Mouse (Mus musculus) heart, adult 9 months (tissue): ENCODE results near the gene Thap4.
"Not testable (repeated sequence)": the region's sequence is repeated elsewhere in the genome, so short reads cannot be mapped to it uniquely, and the experiment has no call there.

Experiments used
- DNase-seq, 2 experiments: peaks; one replicate each; pipeline ENCODE4 v3.0.0; 2022; ENCODE audit warnings: low spot score in 2 of 2

The Thap4 gene

GRCm38 (mm10) chr1:93754573-93755290, at the start of gene Thap4:
TSS of gene Thap4 (minus strand) at chr1:93754864.
- DNase-seq: peak; percentile 92 to 93

- DNase-seq: peak; percentile 95 to 99
These were observed 49.2 kb upstream of the Thap4 start, which contains the start of gene Ing5 for GRCm38 (mm10) chr1:93803556-93804507. TSS of gene Ing5 (plus strand) at chr1:93803965.

GRCm38 (mm10) chr1:93802771-93803170, 48.1 kb upstream of the Thap4 start:
- DNase-seq: no peak

- DNase-seq: peak; percentile 93 to 95
These were observed 47.1 kb upstream of the Thap4 start, which contains the start of gene Dtymk for GRCm38 (mm10) chr1:93801741-93802238. TSS of gene Dtymk (minus strand) at chr1:93801934.

GRCm38 (mm10) chr1:93800670-93801503, 46.2 kb upstream of the Thap4 start:
- DNase-seq: no peak

GRCm38 (mm10) chr1:93795886-93796285, 41.2 kb upstream of the Thap4 start:
- DNase-seq: no peak

- no peak for DNase-seq
These were observed 39.9 kb upstream of the Thap4 start for GRCm38 (mm10) chr1:93794526-93794925.

- no peak for DNase-seq
These were observed 32.2 kb upstream of the Thap4 start for GRCm38 (mm10) chr1:93786912-93787311.

- no peak for DNase-seq
These were observed 22.0 kb upstream of the Thap4 start for GRCm38 (mm10) chr1:93776686-93777085.

- no peak for DNase-seq
These were observed 15.2 kb upstream of the Thap4 start for GRCm38 (mm10) chr1:93769901-93770300.

GRCm38 (mm10) chr1:93767600-93767999, 12.9 kb upstream of the Thap4 start:
- no peak for DNase-seq

GRCm38 (mm10) chr1:93764871-93765591, 10.4 kb upstream of the Thap4 start:
- DNase-seq: no peak

- DNase-seq: not testable (repeated sequence)
These were observed 8.9 kb upstream of the Thap4 start for GRCm38 (mm10) chr1:93763531-93763930.

GRCm38 (mm10) chr1:93760076-93760475, 5.4 kb upstream of the Thap4 start:
- DNase-seq: no peak

GRCm38 (mm10) chr1:93756154-93756553, 1.5 kb upstream of the Thap4 start:
- no peak for DNase-seq

GRCm38 (mm10) chr1:93755618-93756017, 954 bp upstream of the Thap4 start:
- no peak for DNase-seq

- no peak for DNase-seq
These were observed 587 bp upstream of the Thap4 start for GRCm38 (mm10) chr1:93755291-93755610.

GRCm38 (mm10) chr1:93753911-93754572, 622 bp downstream of the Thap4 start:
- DNase-seq: peak in 1 of 2 experiments; percentile 45

- DNase-seq: no peak
These were observed 3.4 kb downstream of the Thap4 start, which contains the start of gene Atg4b for GRCm38 (mm10) chr1:93751290-93751689. TSS of gene Atg4b (plus strand) at chr1:93751500.

- DNase-seq: no peak
These were observed 6.1 kb downstream of the Thap4 start for GRCm38 (mm10) chr1:93748539-93748938.
